Mouse (Mus musculus): ENCODE results near the gene Cdc7. TPM values are rescaled to one million over a fixed set of nuclear protein-coding genes. Genes with fewer than 3 reads are reported as not detected.

Gene Cdc7
- polyA plus RNA-seq, 1 experiment, result 17.1 TPM

GRCm38 (mm10) chr5:106991300-106991929 lies 27.3 kb downstream of the Cdc7 start:
- TF ChIP-seq POLR2A (IDR thresholded peaks at IDR 0.05; ENCODE audit: control insufficient read depth, low read depth, low read length) (no peak), CTCF (IDR thresholded peaks at IDR 0.05; ENCODE audit: control insufficient read depth, insufficient read depth, insufficient replicate concordance, low read depth, low read length) (no peak)
- peak overlapping the region; percentile 1 for H3K27ac ChIP-seq (ENCODE audit: control insufficient read depth, insufficient read depth, low read depth, low read length)
- H3K36me3 ChIP-seq (ENCODE audit: control insufficient read depth, insufficient read depth, low read length), result no peaks in the 10 kb centered on the region
- peaks cover 8% of the 10 kb centered on the region for H3K4me1 ChIP-seq (ENCODE audit: control insufficient read depth, insufficient read depth, low read length)
- no peaks in the 10 kb centered on the region for H3K27me3 ChIP-seq (ENCODE audit: control insufficient read depth, insufficient read depth, low read length)
- no peak overlapping the region for H3K4me3 ChIP-seq (ENCODE audit: control insufficient read depth, low read depth, low read length)

- no peaks in the 10 kb centered on the region for H3K27me3 ChIP-seq (ENCODE audit: control insufficient read depth, insufficient read depth, low read length)
- no peaks in the 10 kb centered on the region for H3K36me3 ChIP-seq (ENCODE audit: control insufficient read depth, insufficient read depth, low read length)
- no peak overlapping the region for H3K4me3 ChIP-seq (ENCODE audit: control insufficient read depth, low read depth, low read length)
- H3K27ac ChIP-seq (ENCODE audit: control insufficient read depth, insufficient read depth, low read depth, low read length), result no peak overlapping the region
- H3K4me1 ChIP-seq (ENCODE audit: control insufficient read depth, insufficient read depth, low read length), result peaks cover 8% of the 10 kb centered on the region
- no peak for TF ChIP-seq POLR2A (IDR thresholded peaks at IDR 0.05; ENCODE audit: control insufficient read depth, low read depth, low read length)
- no peak for TF ChIP-seq CTCF (IDR thresholded peaks at IDR 0.05; ENCODE audit: control insufficient read depth, insufficient read depth, insufficient replicate concordance, low read depth, low read length)
Observed at GRCm38 (mm10) chr5:106994716-106995115, 30.6 kb downstream of the Cdc7 start.

DNA sequence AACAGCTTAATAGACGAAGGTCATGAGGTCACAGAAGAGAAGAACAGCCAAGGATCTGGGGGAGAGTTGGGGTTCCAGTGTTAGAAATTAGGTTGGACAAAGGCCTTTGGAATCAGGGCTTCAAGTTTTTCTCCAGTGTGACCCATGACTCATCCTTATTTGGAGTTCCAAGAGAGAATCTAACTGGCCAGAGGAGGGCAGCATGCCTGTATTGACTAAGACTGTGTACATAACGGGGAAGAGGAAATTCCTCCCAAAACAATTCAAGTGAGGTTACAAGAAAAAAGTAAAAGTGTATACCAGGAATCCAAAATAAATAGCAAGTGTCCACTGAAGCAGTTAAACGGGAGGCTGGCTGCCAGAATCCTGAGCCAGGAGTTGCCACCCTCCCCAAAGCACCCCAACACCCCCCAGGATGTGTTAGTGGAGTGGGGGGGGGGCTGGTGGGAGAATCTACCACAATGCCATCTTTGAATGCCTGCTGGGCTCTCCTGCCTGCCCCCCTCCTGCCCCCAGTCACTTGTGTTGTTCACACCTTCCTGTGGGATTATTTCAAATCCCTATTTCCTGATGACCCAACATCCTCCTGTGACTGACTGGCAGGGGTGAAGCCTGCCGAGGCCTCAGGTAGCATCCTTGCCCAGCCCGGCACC lies 31.9 kb downstream of the Cdc7 start:
- Histone ChIP-seq H3K27me3 (ENCODE audit: control insufficient read depth, insufficient read depth, low read length) (no peaks in the 10 kb centered on the region), H3K4me3 (ENCODE audit: control insufficient read depth, low read depth, low read length) (no peak overlapping the region), H3K36me3 (ENCODE audit: control insufficient read depth, insufficient read depth, low read length) (no peaks in the 10 kb centered on the region), H3K4me1 (ENCODE audit: control insufficient read depth, insufficient read depth, low read length) (peaks cover 4% of the 10 kb centered on the region), H3K27ac (ENCODE audit: control insufficient read depth, insufficient read depth, low read depth, low read length) (no peak overlapping the region)
- TF ChIP-seq CTCF (IDR thresholded peaks at IDR 0.05; ENCODE audit: control insufficient read depth, insufficient read depth, insufficient replicate concordance, low read depth, low read length), result no peak
- no peak for TF ChIP-seq POLR2A (IDR thresholded peaks at IDR 0.05; ENCODE audit: control insufficient read depth, low read depth, low read length)

GRCm38 (mm10) chr5:106996539-106997244 lies 32.6 kb downstream of the Cdc7 start:
- H3K27ac ChIP-seq (ENCODE audit: control insufficient read depth, insufficient read depth, low read depth, low read length), result no peak overlapping the region
- H3K4me3 ChIP-seq (ENCODE audit: control insufficient read depth, low read depth, low read length), result no peak overlapping the region
- H3K36me3 ChIP-seq (ENCODE audit: control insufficient read depth, insufficient read depth, low read length), result no peaks in the 10 kb centered on the region
- peaks cover 5% of the 10 kb centered on the region for H3K4me1 ChIP-seq (ENCODE audit: control insufficient read depth, insufficient read depth, low read length)
- TF ChIP-seq POLR2A (IDR thresholded peaks at IDR 0.05; ENCODE audit: control insufficient read depth, low read depth, low read length) (no peak), CTCF (IDR thresholded peaks at IDR 0.05; ENCODE audit: control insufficient read depth, insufficient read depth, insufficient replicate concordance, low read depth, low read length) (no peak)
- H3K27me3 ChIP-seq (ENCODE audit: control insufficient read depth, insufficient read depth, low read length), result no peaks in the 10 kb centered on the region

DNA sequence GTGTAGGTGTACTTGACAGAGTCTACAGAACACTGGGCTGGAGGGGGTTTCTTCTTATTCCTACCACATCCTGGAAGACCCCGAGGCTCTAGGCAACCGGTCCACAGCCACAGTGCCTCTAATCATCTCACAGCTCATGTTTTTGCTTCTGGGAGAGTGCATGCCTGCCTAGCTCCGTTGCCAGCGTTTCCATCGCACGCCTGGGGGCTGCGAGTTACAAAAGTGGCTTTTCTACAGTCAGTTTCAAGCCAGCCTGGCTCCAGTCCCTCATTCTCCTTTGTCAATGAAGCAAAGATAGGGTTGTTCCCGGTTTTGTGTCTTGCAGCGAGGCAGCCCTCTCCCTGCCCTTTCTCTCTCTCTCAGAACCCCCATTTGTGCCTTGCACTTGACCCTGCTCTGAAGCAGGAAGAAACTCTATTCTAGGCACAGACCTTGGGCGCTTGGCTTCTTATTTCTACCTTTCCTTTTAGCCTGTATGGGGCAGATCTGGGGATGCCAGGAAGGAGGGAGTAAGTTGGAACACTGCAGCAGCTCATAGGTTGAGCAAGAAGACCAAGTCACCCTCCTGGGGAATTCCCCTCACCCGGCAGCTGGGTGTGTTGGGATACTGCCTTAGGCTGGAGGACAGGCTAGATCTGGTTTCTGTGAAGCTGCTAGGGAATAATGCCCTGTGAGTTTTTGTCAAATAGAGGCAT lies 37.4 kb downstream of the Cdc7 start:
- TF ChIP-seq POLR2A (IDR thresholded peaks at IDR 0.05; ENCODE audit: control insufficient read depth, low read depth, low read length), result no peak
- TF ChIP-seq CTCF (IDR thresholded peaks at IDR 0.05; ENCODE audit: control insufficient read depth, insufficient read depth, insufficient replicate concordance, low read depth, low read length), result no peak
- Histone ChIP-seq H3K4me1 (ENCODE audit: control insufficient read depth, insufficient read depth, low read length) (peaks cover 7% of the 10 kb centered on the region), H3K27ac (ENCODE audit: control insufficient read depth, insufficient read depth, low read depth, low read length) (no peak overlapping the region), H3K27me3 (ENCODE audit: control insufficient read depth, insufficient read depth, low read length) (no peaks in the 10 kb centered on the region), H3K36me3 (ENCODE audit: control insufficient read depth, insufficient read depth, low read length) (no peaks in the 10 kb centered on the region), H3K4me3 (ENCODE audit: control insufficient read depth, low read depth, low read length) (peak overlapping the region; percentile 58)

- Histone ChIP-seq H3K36me3 (ENCODE audit: control insufficient read depth, insufficient read depth, low read length) (no peaks in the 10 kb centered on the region), H3K4me3 (ENCODE audit: control insufficient read depth, low read depth, low read length) (no peak overlapping the region), H3K27me3 (ENCODE audit: control insufficient read depth, insufficient read depth, low read length) (no peaks in the 10 kb centered on the region), H3K4me1 (ENCODE audit: control insufficient read depth, insufficient read depth, low read length) (peaks cover 7% of the 10 kb centered on the region), H3K27ac (ENCODE audit: control insufficient read depth, insufficient read depth, low read depth, low read length) (no peak overlapping the region)
- TF ChIP-seq CTCF (IDR thresholded peaks at IDR 0.05; ENCODE audit: control insufficient read depth, insufficient read depth, insufficient replicate concordance, low read depth, low read length) (no peak), POLR2A (IDR thresholded peaks at IDR 0.05; ENCODE audit: control insufficient read depth, low read depth, low read length) (no peak)
Observed at GRCm38 (mm10) chr5:107002091-107002416, 37.9 kb downstream of the Cdc7 start.

DNA sequence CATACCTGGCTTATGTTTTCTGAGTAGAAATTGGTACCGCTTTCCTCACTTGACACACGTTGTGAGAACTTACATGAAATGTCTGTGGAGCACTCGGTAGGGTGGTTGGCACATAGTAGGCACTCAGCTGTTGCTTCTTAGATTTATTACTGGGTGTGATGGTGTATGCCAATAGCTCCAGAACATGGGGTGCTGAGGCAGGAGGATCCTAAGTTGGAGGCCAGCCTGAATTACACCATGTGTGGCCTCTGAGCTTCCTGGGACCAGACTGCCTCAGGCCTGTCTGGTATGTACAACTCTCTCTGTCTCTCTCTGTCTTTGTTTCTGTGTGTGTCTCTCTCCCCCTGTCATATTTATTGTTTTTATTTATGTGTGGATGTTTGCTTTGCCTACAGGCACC lies 45.6 kb downstream of the Cdc7 start:
- Histone ChIP-seq H3K4me3 (ENCODE audit: control insufficient read depth, low read depth, low read length) (no peak overlapping the region), H3K4me1 (ENCODE audit: control insufficient read depth, insufficient read depth, low read length) (no peaks in the 10 kb centered on the region), H3K27me3 (ENCODE audit: control insufficient read depth, insufficient read depth, low read length) (no peaks in the 10 kb centered on the region), H3K36me3 (ENCODE audit: control insufficient read depth, insufficient read depth, low read length) (no peaks in the 10 kb centered on the region), H3K27ac (ENCODE audit: control insufficient read depth, insufficient read depth, low read depth, low read length) (no peak overlapping the region)
- no peak for TF ChIP-seq POLR2A (IDR thresholded peaks at IDR 0.05; ENCODE audit: control insufficient read depth, low read depth, low read length)
- no peak for TF ChIP-seq CTCF (IDR thresholded peaks at IDR 0.05; ENCODE audit: control insufficient read depth, insufficient read depth, insufficient replicate concordance, low read depth, low read length)

Measured in testis, adult 2 months (tissue).